Mouse (Mus musculus) ZHBTc4 (cell line): Measurements from ENCODE around the gene Mlxip.

Experiments used
- DNase-seq: peaks from one replicate; pipeline ENCODE4 v3.0.0-alpha.2; 2011; ENCODE audit warnings: low read depth, low spot score

The Mlxip gene

GRCm38 (mm10) chr5:123382686-123383085 is 11.9 kb upstream of the Mlxip start:
- peak; percentile 62 for DNase-seq

GRCm38 (mm10) chr5:123388452-123388851 is 6.1 kb upstream of the Mlxip start:
- no peak for DNase-seq

GRCm38 (mm10) chr5:123390536-123391441 is 3.8 kb upstream of the Mlxip start:
- DNase-seq: peak; percentile 45

- peak; percentile 67 for DNase-seq
Measured at GRCm38 (mm10) chr5:123391442-123391809, 3.2 kb upstream of the Mlxip start.

- DNase-seq: no peak
Measured at GRCm38 (mm10) chr5:123393786-123394302, 754 bp upstream of the Mlxip start.

GRCm38 (mm10) chr5:123394957-123395881 is 621 bp downstream of the Mlxip start:
- DNase-seq: no peak

GRCm38 (mm10) chr5:123396901-123397464 is 2.4 kb downstream of the Mlxip start:
- no peak for DNase-seq

- DNase-seq: no peak
Measured at GRCm38 (mm10) chr5:123397786-123398185, 3.2 kb downstream of the Mlxip start.

GRCm38 (mm10) chr5:123398856-123399498 is 4.4 kb downstream of the Mlxip start:
- no peak for DNase-seq

- DNase-seq: no peak
Measured at GRCm38 (mm10) chr5:123404480-123404879, 9.9 kb downstream of the Mlxip start.

- DNase-seq: peak; percentile 43
Measured at GRCm38 (mm10) chr5:123406952-123407351, 12.4 kb downstream of the Mlxip start.

GRCm38 (mm10) chr5:123408176-123408575 is 13.6 kb downstream of the Mlxip start:
- DNase-seq: no peak

- DNase-seq: no peak
Measured at GRCm38 (mm10) chr5:123412193-123412592, 17.6 kb downstream of the Mlxip start.

- no peak for DNase-seq
Measured at GRCm38 (mm10) chr5:123413866-123414363, 19.3 kb downstream of the Mlxip start.

- no peak for DNase-seq
Measured at GRCm38 (mm10) chr5:123416149-123416548, 21.6 kb downstream of the Mlxip start.

GRCm38 (mm10) chr5:123416566-123417518 is 22.2 kb downstream of the Mlxip start:
- DNase-seq: no peak

GRCm38 (mm10) chr5:123423885-123424284 is 29.3 kb downstream of the Mlxip start:
- no peak for DNase-seq

GRCm38 (mm10) chr5:123427556-123427955 is 33.0 kb downstream of the Mlxip start:
- no peak for DNase-seq

- no peak for DNase-seq
Measured at GRCm38 (mm10) chr5:123431524-123432304, 37.1 kb downstream of the Mlxip start.
